Mouse (Mus musculus): ENCODE measurements around the gene Uri1.

DNA sequence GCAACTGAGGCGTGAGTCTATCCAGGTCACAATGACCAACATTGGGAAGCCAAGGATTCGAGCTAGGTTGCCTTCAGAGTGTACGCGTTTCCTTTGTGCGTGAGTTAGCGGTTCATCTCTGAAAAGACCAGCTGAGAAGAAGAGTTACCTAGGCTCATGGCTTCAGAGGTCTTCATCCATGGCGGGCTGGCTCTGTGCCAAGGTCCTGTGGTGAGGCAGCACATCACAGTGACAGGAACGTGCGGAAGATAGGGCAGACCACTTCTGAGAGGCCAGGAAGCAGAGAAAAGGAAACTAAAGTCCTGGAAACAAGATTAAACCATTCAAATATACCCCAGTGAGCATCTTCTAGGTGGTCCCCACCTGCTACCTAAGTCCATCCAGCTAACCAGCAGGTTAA, 30.9 kb upstream of the Uri1 start:
- TF ChIP-seq POLR2A (IDR thresholded peaks at IDR 0.05; ENCODE audit: extremely low read depth, insufficient read depth, low read length) = no peak
- TF ChIP-seq CTCF (IDR thresholded peaks at IDR 0.05; ENCODE audit: extremely low read depth, insufficient read depth, low read length) = no peak
